Mouse (Mus musculus): Measurements from ENCODE around the gene Mettl8. TPM values are rescaled to one million over a fixed set of nuclear protein-coding genes. Genes with fewer than 3 reads are reported as not detected.

Gene Mettl8
- total RNA-seq, 1 experiment = 18.0 TPM

- in situ Hi-C loops (cut with MboI; ENCODE audit: low sequenced_read_pairs in 2 of 2, unreplicated experiment in 2 of 2) = no loop called here
- Histone ChIP-seq H3K27ac (ENCODE audit: insufficient read depth, low read depth, low read length, poor library complexity, severe bottlenecking) (no peak overlapping the region), H3K4me1 (ENCODE audit: control insufficient read depth in 2 of 2, insufficient read depth in 2 of 2, low read length in 2 of 2, poor library complexity in 1 of 2) (peaks cover 0 to 3% of the 10 kb centered on the region in 2 experiments; a peak in 1 of 4 replicates), H3K36me3 (ENCODE audit: control insufficient read depth, insufficient read depth, low read length, poor library complexity, severe bottlenecking) (no peaks in the 10 kb centered on the region; the same call in 1 of the 2 replicates), H3K9ac (ENCODE audit: insufficient read depth, low read depth, low read length, poor library complexity, severe bottlenecking) (no peak overlapping the region), H3K4me3 (ENCODE audit: insufficient read depth in 1 of 2, low read depth in 1 of 2, low read length in 2 of 2, poor library complexity in 1 of 2, severe bottlenecking in 1 of 2) (no peak overlapping the region), H3K9me3 (ENCODE audit: control insufficient read depth, insufficient read depth, low read depth, low read length) (no peaks in the 10 kb centered on the region)
- no peak for TF ChIP-seq ZC3H11A (IDR thresholded peaks at IDR 0.05; ENCODE audit: borderline replicate concordance, low read depth, low read length)
- TF ChIP-seq HCFC1 (IDR thresholded peaks at IDR 0.05; ENCODE audit: borderline replicate concordance, insufficient read depth, low read length) = no peak
- no peak for TF ChIP-seq CHD2 (IDR thresholded peaks at IDR 0.05; ENCODE audit: low read depth, low read length)
- TF ChIP-seq MAFK (IDR thresholded peaks at IDR 0.05; ENCODE audit: insufficient read depth, low read depth, low read length) = no peak
- no peak for TF ChIP-seq ZNF384 (IDR thresholded peaks at IDR 0.05; ENCODE audit: low read depth, low read length)
- DNase-seq (ENCODE audit: low read depth, low spot score) = no peak
Observed at GRCm38 (mm10) chr2:70962921-70963320, 92.5 kb downstream of the Mettl8 start.

- H3K4me1 ChIP-seq (ENCODE audit: control insufficient read depth in 2 of 2, insufficient read depth in 2 of 2, low read length in 2 of 2, poor library complexity in 1 of 2) = peaks cover 0 to 3% of the 10 kb centered on the region in 2 experiments; a peak in 1 of 4 replicates
- H3K36me3 ChIP-seq (ENCODE audit: control insufficient read depth, insufficient read depth, low read length, poor library complexity, severe bottlenecking) = no peaks in the 10 kb centered on the region; the same call in 1 of the 2 replicates
- TF ChIP-seq CHD2 (IDR thresholded peaks at IDR 0.05; ENCODE audit: low read depth, low read length) (no peak), MAFK (IDR thresholded peaks at IDR 0.05; ENCODE audit: insufficient read depth, low read depth, low read length) (no peak), ZC3H11A (IDR thresholded peaks at IDR 0.05; ENCODE audit: borderline replicate concordance, low read depth, low read length) (no peak), ZNF384 (IDR thresholded peaks at IDR 0.05; ENCODE audit: low read depth, low read length) (no peak), HCFC1 (IDR thresholded peaks at IDR 0.05; ENCODE audit: borderline replicate concordance, insufficient read depth, low read length) (no peak)
- no peak overlapping the region for H3K4me3 ChIP-seq (ENCODE audit: insufficient read depth in 1 of 2, low read depth in 1 of 2, low read length in 2 of 2, poor library complexity in 1 of 2, severe bottlenecking in 1 of 2)
- no peak overlapping the region for H3K27ac ChIP-seq (ENCODE audit: insufficient read depth, low read depth, low read length, poor library complexity, severe bottlenecking)
- in situ Hi-C loops (cut with MboI; ENCODE audit: low sequenced_read_pairs in 2 of 2, unreplicated experiment in 2 of 2) = no loop called here
- H3K9ac ChIP-seq (ENCODE audit: insufficient read depth, low read depth, low read length, poor library complexity, severe bottlenecking) = no peak overlapping the region
- no peak for DNase-seq (ENCODE audit: low read depth, low spot score)
- no peaks in the 10 kb centered on the region for H3K9me3 ChIP-seq (ENCODE audit: control insufficient read depth, insufficient read depth, low read depth, low read length)
Observed at GRCm38 (mm10) chr2:70961086-70961941, 94.1 kb downstream of the Mettl8 start.

GRCm38 (mm10) chr2:70960090-70960489, 95.3 kb downstream of the Mettl8 start:
- DNase-seq (ENCODE audit: low read depth, low spot score) = no peak
- in situ Hi-C loops (cut with MboI; ENCODE audit: low sequenced_read_pairs in 2 of 2, unreplicated experiment in 2 of 2) = no loop called here
- peaks cover 0 to 3% of the 10 kb centered on the region in 2 experiments; a peak in 1 of 4 replicates for H3K4me1 ChIP-seq (ENCODE audit: control insufficient read depth in 2 of 2, insufficient read depth in 2 of 2, low read length in 2 of 2, poor library complexity in 1 of 2)
- no peak overlapping the region for H3K4me3 ChIP-seq (ENCODE audit: insufficient read depth in 1 of 2, low read depth in 1 of 2, low read length in 2 of 2, poor library complexity in 1 of 2, severe bottlenecking in 1 of 2)
- TF ChIP-seq MAFK (IDR thresholded peaks at IDR 0.05; ENCODE audit: insufficient read depth, low read depth, low read length) (no peak), CHD2 (IDR thresholded peaks at IDR 0.05; ENCODE audit: low read depth, low read length) (no peak)
- H3K9ac ChIP-seq (ENCODE audit: insufficient read depth, low read depth, low read length, poor library complexity, severe bottlenecking) = no peak overlapping the region
- H3K36me3 ChIP-seq (ENCODE audit: control insufficient read depth, insufficient read depth, low read length, poor library complexity, severe bottlenecking) = no peaks in the 10 kb centered on the region
- H3K27ac ChIP-seq (ENCODE audit: insufficient read depth, low read depth, low read length, poor library complexity, severe bottlenecking) = no peak overlapping the region
- H3K9me3 ChIP-seq (ENCODE audit: control insufficient read depth, insufficient read depth, low read depth, low read length) = no peaks in the 10 kb centered on the region

- H3K27ac ChIP-seq (ENCODE audit: insufficient read depth, low read depth, low read length, poor library complexity, severe bottlenecking) = no peak overlapping the region
- no peak for TF ChIP-seq ZC3H11A (IDR thresholded peaks at IDR 0.05; ENCODE audit: borderline replicate concordance, low read depth, low read length)
- H3K9ac ChIP-seq (ENCODE audit: insufficient read depth, low read depth, low read length, poor library complexity, severe bottlenecking) = no peak overlapping the region
- no peaks in the 10 kb centered on the region for H3K36me3 ChIP-seq (ENCODE audit: control insufficient read depth, insufficient read depth, low read length, poor library complexity, severe bottlenecking)
- peaks cover 0 to 3% of the 10 kb centered on the region in 2 experiments; a peak in 1 of 4 replicates for H3K4me1 ChIP-seq (ENCODE audit: control insufficient read depth in 2 of 2, insufficient read depth in 2 of 2, low read length in 2 of 2, poor library complexity in 1 of 2)
- in situ Hi-C loops (cut with MboI; ENCODE audit: low sequenced_read_pairs in 2 of 2, unreplicated experiment in 2 of 2) = no loop called here
- no peak for DNase-seq (ENCODE audit: low read depth, low spot score)
- H3K4me3 ChIP-seq (ENCODE audit: insufficient read depth in 1 of 2, low read depth in 1 of 2, low read length in 2 of 2, poor library complexity in 1 of 2, severe bottlenecking in 1 of 2) = no peak overlapping the region
- no peaks in the 10 kb centered on the region for H3K9me3 ChIP-seq (ENCODE audit: control insufficient read depth, insufficient read depth, low read depth, low read length)
Observed at GRCm38 (mm10) chr2:70959337-70959736, 96.0 kb downstream of the Mettl8 start.
